Mouse (Mus musculus) yolk sac, embryonic 10.5 days (tissue): ENCODE data around the gene Lcn12.

Source experiments
- DNase-seq: peaks from one replicate; pipeline ENCODE4 v3.0.0-alpha.2; 2017; ENCODE audit warnings: low spot score

Gene Lcn12

GRCm38 (mm10) chr2:25460135-25460534 lies 33.6 kb downstream of the Lcn12 start:
- DNase-seq = no peak

GRCm38 (mm10) chr2:25458911-25459310 lies 34.8 kb downstream of the Lcn12 start:
- DNase-seq = no peak

- no peak for DNase-seq
These were observed 36.5 kb downstream of the Lcn12 start for GRCm38 (mm10) chr2:25457022-25457896.

DNA sequence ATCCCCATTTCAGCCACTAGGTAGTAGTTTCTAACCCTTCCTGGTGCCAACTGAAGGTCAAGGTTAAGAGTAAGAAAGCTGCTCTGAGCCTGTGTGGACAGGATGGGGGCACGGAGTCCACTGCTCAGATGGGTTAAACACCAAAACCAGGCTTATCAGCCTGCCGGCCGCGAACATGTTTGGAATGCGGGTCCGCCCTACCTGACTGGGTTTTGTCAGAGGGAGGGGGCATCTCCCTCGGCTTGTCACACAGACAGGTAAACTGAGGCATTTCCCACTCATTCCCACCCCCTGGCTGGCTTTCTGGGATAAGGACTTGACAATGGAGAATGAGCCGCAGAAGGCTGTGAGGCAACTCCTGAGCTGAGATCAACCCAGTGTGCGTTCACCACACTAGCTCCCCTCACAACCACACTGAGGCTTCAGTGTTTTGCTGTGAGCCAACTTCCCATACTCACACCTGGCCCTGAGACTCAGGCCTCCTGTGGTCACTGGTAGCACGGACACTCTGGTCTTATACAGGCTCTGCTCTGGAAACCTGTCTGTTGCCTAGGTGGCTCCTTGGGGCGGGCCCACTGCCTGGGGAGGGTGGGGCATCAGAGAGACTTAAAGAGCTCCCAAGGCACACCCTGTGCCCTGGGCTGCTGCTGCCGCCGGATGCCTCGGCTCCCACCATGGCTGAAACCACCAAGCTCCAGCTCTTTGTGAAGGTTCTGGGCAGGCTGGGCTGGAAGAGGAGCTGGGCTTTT lies 37.3 kb downstream of the Lcn12 start, which contains the start of gene Clic3:
Gene Clic3 (plus strand): TSS at position 634 of the 749 bp plus-strand sequence.
- no peak for DNase-seq

DNA sequence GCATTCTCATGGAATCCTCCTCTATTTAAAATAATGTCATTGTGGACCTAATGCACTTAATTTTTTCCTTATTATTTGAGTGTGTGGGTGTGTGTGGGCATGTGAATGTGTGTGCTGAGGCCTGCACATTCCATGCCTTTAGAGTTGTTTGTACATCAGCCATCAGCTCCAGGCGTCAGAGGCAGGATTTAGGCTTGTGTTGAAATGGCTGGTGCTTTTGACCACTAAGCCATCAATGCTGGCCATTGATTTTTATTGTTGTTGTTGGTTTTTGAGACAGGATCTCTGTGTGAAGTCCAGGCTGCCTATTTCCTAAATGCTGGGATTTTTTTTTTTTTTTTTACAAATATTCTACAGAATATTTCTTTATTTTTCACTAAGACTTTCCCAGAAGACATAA lies 40.8 kb downstream of the Lcn12 start:
- no peak for DNase-seq

DNA sequence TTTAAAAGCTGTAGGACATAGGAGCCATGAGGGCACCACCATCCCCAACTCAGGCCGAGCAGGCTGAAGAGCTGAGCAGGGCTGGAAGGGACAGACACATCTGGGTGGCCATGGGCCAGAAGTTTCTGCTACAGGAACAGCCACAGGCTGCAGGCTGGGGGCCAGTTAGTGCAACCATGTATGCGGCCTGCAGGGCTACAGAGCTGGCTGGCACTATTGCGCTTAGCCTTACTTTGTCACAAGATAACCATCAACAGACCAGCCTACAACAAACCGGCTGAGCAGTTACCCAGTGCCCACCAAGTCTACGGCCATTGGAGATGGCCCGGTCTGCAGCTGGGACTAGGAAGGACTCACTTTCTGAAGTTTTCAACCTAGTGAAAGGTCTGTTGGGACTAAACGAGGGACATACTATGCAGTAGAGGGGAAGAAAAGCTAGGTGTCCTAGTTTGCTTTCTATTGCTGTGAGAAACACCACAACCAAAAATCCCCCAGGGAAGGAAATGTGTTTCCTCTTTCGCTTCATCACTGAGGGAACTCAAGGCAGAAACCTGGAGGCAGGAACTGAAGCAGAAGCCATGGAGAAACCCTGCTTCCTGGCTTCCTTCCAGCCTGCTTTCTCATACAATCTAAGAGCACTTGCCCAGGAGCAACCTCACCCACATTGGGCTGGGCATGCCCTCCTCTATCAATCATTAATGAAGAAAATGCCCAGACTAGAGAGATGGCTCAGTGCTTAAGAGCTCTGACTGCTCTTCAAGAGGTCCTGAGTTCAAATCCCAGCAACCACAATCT lies 42.7 kb downstream of the Lcn12 start:
- DNase-seq = no peak

DNA sequence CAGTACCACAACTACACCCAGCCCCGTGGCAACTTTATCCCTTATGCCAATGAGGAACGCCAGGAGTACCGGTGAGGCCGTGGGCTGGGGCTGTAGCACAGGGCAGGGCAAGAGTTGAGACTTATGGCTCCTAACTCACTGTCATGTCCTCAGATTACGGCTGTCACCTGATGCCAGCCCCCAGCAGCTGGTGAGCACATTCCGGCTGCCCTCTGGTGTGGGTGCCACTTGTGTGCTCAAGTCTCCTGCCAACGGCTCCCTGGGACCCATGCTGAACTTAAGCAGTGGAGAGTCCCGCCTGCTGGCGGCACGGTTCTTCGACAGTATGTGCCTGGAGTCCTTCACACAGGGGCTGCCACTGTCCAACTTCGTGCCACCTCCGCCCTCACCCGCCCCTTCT lies 51.0 kb downstream of the Lcn12 start:
- no peak for DNase-seq

DNA sequence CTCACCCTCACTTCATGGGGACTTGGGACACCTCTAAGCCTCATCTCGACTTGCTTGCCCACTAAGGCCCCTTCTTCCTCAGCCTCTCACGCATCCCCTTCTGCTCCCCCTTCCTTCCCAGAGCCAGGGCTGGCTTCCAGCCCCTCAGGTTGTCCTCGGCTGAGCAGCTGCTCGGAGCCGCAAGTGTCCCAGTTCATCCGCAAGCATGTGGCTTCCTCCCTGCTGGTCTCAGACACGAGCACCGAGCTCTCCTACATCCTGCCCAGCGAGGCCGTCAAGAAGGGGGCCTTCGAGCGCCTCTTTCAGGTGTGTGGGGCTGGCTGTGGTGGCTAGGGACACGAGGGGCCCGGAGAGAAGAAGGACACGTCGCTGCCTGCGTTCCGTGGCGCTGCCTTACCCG lies 52.6 kb downstream of the Lcn12 start:
- DNase-seq = no peak
